ENCODE assay signal across 8 mouse cellular contexts in the genomic region with DNA sequence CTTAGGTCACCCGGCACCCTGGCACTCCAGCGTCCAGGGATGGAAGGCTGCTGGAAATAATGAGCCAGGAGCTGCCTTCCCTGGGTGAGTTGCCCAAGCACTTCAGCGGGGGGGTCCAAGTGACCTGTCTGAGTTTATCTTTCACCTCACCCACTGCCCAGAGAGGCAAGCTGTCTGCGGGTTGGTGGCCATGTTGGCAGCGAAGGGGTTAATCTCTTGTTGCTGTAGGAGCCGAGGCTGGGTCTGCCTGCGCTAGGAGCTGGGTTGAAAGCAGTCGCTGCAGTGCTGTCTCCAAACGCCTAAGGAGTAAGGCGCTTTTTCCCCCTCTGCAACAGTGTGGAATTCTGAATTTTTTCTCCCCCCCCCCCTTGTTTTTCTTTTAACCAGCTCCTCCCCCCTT.
A peak's percentile ranks its signal among the peaks of the same experiment; 100 is the strongest.
DNase-seq lines count a peak whose midpoint lies in the region; ATAC-seq and TF ChIP-seq lines count a peak whose summit lies in the region.

No protein-coding gene starts in this region.

- no peak overlapping the region for H3K9ac ChIP-seq in liver, embryonic 11.5 days (ENCODE audit: low read depth, low read length)
- H3K9ac ChIP-seq in forebrain, embryonic 11.5 days (ENCODE audit: low read length), result no peak overlapping the region
- peak overlapping the region; percentile 71 for H3K9ac ChIP-seq in midbrain, embryonic 16.5 days (ENCODE audit: low read depth, low read length)

- 52% methylated on average over 10 of the region's 10 CpGs for WGBS in liver, embryonic 11.5 days
- WGBS in forebrain, embryonic 11.5 days, result 21% methylated on average over 10 of the region's 10 CpGs
- WGBS in midbrain, embryonic 16.5 days, result 11% methylated on average over 9 of the region's 10 CpGs
- 90% methylated on average over 10 of the region's 10 CpGs for WGBS in thymus, adult 2 months

- H3K4me1 ChIP-seq in liver, embryonic 11.5 days (replicated peaks; ENCODE audit: control insufficient read depth, insufficient read depth, low read length), result peaks cover 29% of the 10 kb centered on the region
- H3K4me1 ChIP-seq in forebrain, embryonic 11.5 days (replicated peaks; ENCODE audit: control insufficient read depth, insufficient read depth, low read length), result peaks cover 4% of the 10 kb centered on the region; the same call in 1 of the 2 replicates
- H3K4me1 ChIP-seq in midbrain, embryonic 16.5 days (ENCODE audit: control insufficient read depth, insufficient read depth, low read length), result peaks cover 25% of the 10 kb centered on the region
- no peaks in the 10 kb centered on the region for H3K4me1 ChIP-seq in thymus, adult 2 months (replicated peaks; ENCODE audit: control insufficient read depth, insufficient read depth, low read length)

- TF ChIP-seq POLR2A in thymus, adult 2 months (IDR thresholded peaks at IDR 0.05; ENCODE audit: control insufficient read depth, extremely low read depth, insufficient read depth, low read length, poor library complexity), result no peak

- no peak for DNase-seq in liver, embryonic 11.5 days (ENCODE audit: low spot score)
- no peak for DNase-seq in liver
- DNase-seq in forebrain, embryonic 11.5 days (ENCODE audit: low spot score), result peak; percentile 58
- peak; percentile 60 for DNase-seq in left cerebral cortex, adult 11 months (ENCODE audit: low spot score)
- no peak for DNase-seq in ovary, postnatal 36 days (ENCODE audit: low spot score)
- no peak for DNase-seq in thymus, adult 2 months

- H3K36me3 ChIP-seq in liver, embryonic 11.5 days (ENCODE audit: control insufficient read depth, insufficient read depth, low read length), result peaks cover 6% of the 10 kb centered on the region; the same call in 1 of the 2 replicates
- H3K36me3 ChIP-seq in forebrain, embryonic 11.5 days (ENCODE audit: control insufficient read depth, insufficient read depth, low read length), result no peaks in the 10 kb centered on the region
- H3K36me3 ChIP-seq in midbrain, embryonic 16.5 days (ENCODE audit: control insufficient read depth, insufficient read depth, low read length), result no peaks in the 10 kb centered on the region
- no peaks in the 10 kb centered on the region; the same call in none of the 2 replicates for H3K36me3 ChIP-seq in thymus, adult 2 months (ENCODE audit: control insufficient read depth, insufficient read depth, low read length)

- peak overlapping the region; percentile 51 for H3K4me2 ChIP-seq in liver, embryonic 11.5 days
- H3K4me2 ChIP-seq in forebrain, embryonic 11.5 days (ENCODE audit: low read depth, low read length, severe bottlenecking), result no peak overlapping the region
- H3K4me2 ChIP-seq in midbrain, embryonic 16.5 days (ENCODE audit: low read length), result peak overlapping the region; percentile 87

- no peak for ATAC-seq in liver, embryonic 11.5 days (replicated peaks; ENCODE audit: low FRiP score)
- ATAC-seq in forebrain, embryonic 11.5 days (replicated peaks; ENCODE audit: low FRiP score), result no peak
- ATAC-seq in midbrain, embryonic 16.5 days, result peak; percentile 81
- no peak for ATAC-seq in monocyte, adult 5-6 weeks (replicated peaks; ENCODE audit: insufficient number of reproducible peaks, low FRiP score, low TSS enrichment, poor library complexity, severe bottlenecking)

- H3K27me3 ChIP-seq in liver, embryonic 11.5 days (replicated peaks; ENCODE audit: control insufficient read depth, insufficient read depth, low read length), result no peaks in the 10 kb centered on the region
- H3K27me3 ChIP-seq in forebrain, embryonic 11.5 days (ENCODE audit: control insufficient read depth, insufficient read depth, low read length), result no peaks in the 10 kb centered on the region
- no peaks in the 10 kb centered on the region for H3K27me3 ChIP-seq in midbrain, embryonic 16.5 days (ENCODE audit: control insufficient read depth, insufficient read depth, low read depth, low read length)
- H3K27me3 ChIP-seq in thymus, adult 2 months (ENCODE audit: control insufficient read depth, insufficient read depth, low read length), result no peaks in the 10 kb centered on the region

- H3K27ac ChIP-seq in liver, embryonic 11.5 days (ENCODE audit: low read depth, low read length), result no peak overlapping the region
- H3K27ac ChIP-seq in forebrain, embryonic 11.5 days (ENCODE audit: low read depth, low read length), result no peak overlapping the region
- peak overlapping the region; percentile 85 for H3K27ac ChIP-seq in midbrain, embryonic 16.5 days (ENCODE audit: low read length)
- H3K27ac ChIP-seq in thymus, adult 2 months (ENCODE audit: control insufficient read depth, insufficient read depth, low read length), result no peak overlapping the region

- TF ChIP-seq CTCF in thymus, adult 2 months (IDR thresholded peaks at IDR 0.05; ENCODE audit: borderline replicate concordance, control insufficient read depth, extremely low read depth, insufficient read depth, low read length, poor library complexity), result no peak

- no peaks in the 10 kb centered on the region for H3K9me3 ChIP-seq in liver, embryonic 11.5 days (ENCODE audit: control insufficient read depth, low read length)
- no peaks in the 10 kb centered on the region for H3K9me3 ChIP-seq in forebrain, embryonic 11.5 days (ENCODE audit: control insufficient read depth, low read length)
- H3K9me3 ChIP-seq in midbrain, embryonic 16.5 days (replicated peaks; ENCODE audit: control insufficient read depth, low read length, poor library complexity, severe bottlenecking), result no peaks in the 10 kb centered on the region

- peak overlapping the region; percentile 28; the same call in 1 of the 2 replicates for H3K4me3 ChIP-seq in liver, embryonic 11.5 days (ENCODE audit: low read depth, low read length)
- no peak overlapping the region for H3K4me3 ChIP-seq in forebrain, embryonic 11.5 days (ENCODE audit: low read depth, low read length)
- peak overlapping the region; percentile 56 for H3K4me3 ChIP-seq in midbrain, embryonic 16.5 days (ENCODE audit: low read depth, low read length)
- no peak overlapping the region for H3K4me3 ChIP-seq in thymus, adult 2 months (ENCODE audit: control insufficient read depth, insufficient read depth, low read length)

Comparison
In these comparisons a context has a peak if more than half of its experiments do, and no peak if none do; other contexts are left out.
1. DNase-seq: peak in forebrain, embryonic 11.5 days (single experiment) and left cerebral cortex, adult 11 months (single experiment); none in liver, embryonic 11.5 days (single experiment), liver (single experiment), ovary, postnatal 36 days (single experiment) and thymus, adult 2 months (single experiment).
2. H3K4me3 ChIP-seq: peak in liver, embryonic 11.5 days (single experiment) and midbrain, embryonic 16.5 days (single experiment); none in forebrain, embryonic 11.5 days (single experiment) and thymus, adult 2 months (single experiment).